Mouse (Mus musculus): ENCODE data around the gene Rnft2.

- TF ChIP-seq MEF2A (IDR thresholded peaks at IDR 0.05; ENCODE audit: extremely low read depth, insufficient replicate concordance, low read depth, low read length, poor library complexity, severe bottlenecking) (no peak), SIN3A (IDR thresholded peaks at IDR 0.05; ENCODE audit: low read length) (no peak), ZC3H11A (IDR thresholded peaks at IDR 0.05; ENCODE audit: low read depth, low read length) (no peak), CTCF (IDR thresholded peaks at IDR 0.05 in 2 of 3, conservative IDR thresholded peaks at IDR 0.05 in 1 of 3; ENCODE audit: control insufficient read depth in 1 of 3, insufficient read depth in 1 of 3, low read depth in 2 of 3, low read length in 3 of 3, poor library complexity in 1 of 3, severe bottlenecking in 1 of 3) (peak; percentile 28 to 53 (median 48)), ZNF384 (IDR thresholded peaks at IDR 0.05; ENCODE audit: low read depth, low read length) (no peak)
Measured at GRCm38 (mm10) chr5:118266309-118266708, 21.4 kb upstream of the Rnft2 start.
